Mouse (Mus musculus) embryonic facial prominence, embryonic 15.5 days (tissue): ENCODE data around the gene Nptn. TPM values are rescaled to one million over a fixed set of nuclear protein-coding genes. Genes with fewer than 3 reads are reported as not detected.

ENCODE experiments used
- ATAC-seq: fragments of 200-750 bp; cut with Nextera tagmentation; 2 replicates; pipeline ENCODE4 v1.8.0; 2017; ENCODE audit warnings: low read depth, moderate TSS enrichment; ENCODE audit not compliant: insufficient number of reproducible peaks, low FRiP score, low TSS enrichment
- H3K27ac ChIP-seq: fragments of 300-500 bp; sonication (generic); replicated peaks from 2 replicates; pipeline ENCODE4 v1.5.1; 2015; ENCODE audit warnings: mild to moderate bottlenecking, inconsistent platforms
- H3K27me3 ChIP-seq: fragments of 300-500 bp; sonication (generic); 2 replicates; pipeline ENCODE4 v1.6.1; 2015; ENCODE audit warnings: inconsistent platforms
- H3K36me3 ChIP-seq: fragments of 300-500 bp; sonication (generic); 2 replicates; pipeline ENCODE4 v1.6.1; 2015; ENCODE audit warnings: mild to moderate bottlenecking, inconsistent platforms
- H3K4me1 ChIP-seq: fragments of 300-500 bp; sonication (generic); 2 replicates; pipeline ENCODE4 v1.6.1; 2015; ENCODE audit warnings: inconsistent platforms
- H3K4me2 ChIP-seq: fragments of 300-500 bp; sonication (generic); replicated peaks from 2 replicates; pipeline ENCODE4 v1.6.1; 2015; ENCODE audit warnings: mild to moderate bottlenecking, inconsistent platforms
- H3K4me3 ChIP-seq: fragments of 300-500 bp; sonication (generic); replicated peaks from 2 replicates; pipeline ENCODE4 v1.5.1; 2015; ENCODE audit warnings: mild to moderate bottlenecking, inconsistent platforms
- H3K9ac ChIP-seq: fragments of 300-500 bp; sonication (generic); 2 replicates; pipeline ENCODE4 v1.6.1; 2015; ENCODE audit warnings: inconsistent platforms
- H3K9me3 ChIP-seq: fragments of 300-500 bp; sonication (generic); replicated peaks from 2 replicates; pipeline ENCODE4 v1.6.1; 2016; ENCODE audit warnings: inconsistent platforms
- WGBS: fragments of 180-500 bp; shearing (Covaris S2); methylation state at CpG from one replicate; pipeline ENCODE4 v1.1.7; 2015; 5-methylcytosine and 5-hydroxymethylcytosine counted together
- polyA plus RNA-seq: library from polyadenylated mRNA; unstranded; fragments of >200 nt; fragmentation: Nextera tagmentation; extraction: Ambion mirVana; gene quantifications from 2 replicates; pipeline ENCODE4 v1.2.1, GENCODE M21; 2015

Gene Nptn
- polyA plus RNA-seq, 1 experiment from 2014 or later: 123 TPM

- WGBS: 30% methylated on average over 4 of the region's 4 CpGs
Measured at GRCm38 (mm10) chr9:58672474-58672873, 90.4 kb downstream of the Nptn start.

GRCm38 (mm10) chr9:58674736-58675135, 92.7 kb downstream of the Nptn start:
- H3K27me3 ChIP-seq: no peaks in the 10 kb centered on the region
- H3K27ac ChIP-seq: no peak overlapping the region
- no peak overlapping the region for H3K9ac ChIP-seq
- H3K36me3 ChIP-seq: no peaks in the 10 kb centered on the region
- 0 out of 2 replicates have a peak, but pooled peaks cover 7% of the 10 kb centered on the region for H3K4me1 ChIP-seq
- no peaks in the 10 kb centered on the region for H3K9me3 ChIP-seq
- no peak overlapping the region for H3K4me3 ChIP-seq
- 72% methylated on average over 11 of the region's 11 CpGs for WGBS
- H3K4me2 ChIP-seq: no peak overlapping the region
- ATAC-seq: no peak

More at GRCm38 (mm10) chr9:58672474-58672873, 90.4 kb downstream of the Nptn start:
- Histone ChIP-seq H3K27ac (no peak overlapping the region), H3K4me3 (no peak overlapping the region), H3K36me3 (no peaks in the 10 kb centered on the region), H3K9ac (no peak overlapping the region), H3K27me3 (no peaks in the 10 kb centered on the region), H3K4me2 (no peak overlapping the region), H3K9me3 (no peaks in the 10 kb centered on the region), H3K4me1 (0 out of 2 replicates have a peak, but pooled peaks cover 7% of the 10 kb centered on the region)
- no peak for ATAC-seq

- Histone ChIP-seq H3K4me3 (no peak overlapping the region), H3K36me3 (no peaks in the 10 kb centered on the region), H3K27me3 (no peaks in the 10 kb centered on the region), H3K9me3 (no peaks in the 10 kb centered on the region), H3K27ac (no peak overlapping the region), H3K4me1 (0 out of 2 replicates have a peak, but pooled peaks cover 7% of the 10 kb centered on the region), H3K4me2 (no peak overlapping the region), H3K9ac (no peak overlapping the region)
- no peak for ATAC-seq
- 66% methylated on average over 6 of the region's 6 CpGs for WGBS
Measured at GRCm38 (mm10) chr9:58675371-58675770, 93.3 kb downstream of the Nptn start.

GRCm38 (mm10) chr9:58681411-58681810, 99.4 kb downstream of the Nptn start:
- no peaks in the 10 kb centered on the region for H3K27me3 ChIP-seq
- ATAC-seq: no peak
- H3K36me3 ChIP-seq: no peaks in the 10 kb centered on the region
- no peak overlapping the region for H3K4me3 ChIP-seq
- no peaks in the 10 kb centered on the region for H3K4me1 ChIP-seq
- H3K9ac ChIP-seq: no peak overlapping the region
- no peak overlapping the region for H3K27ac ChIP-seq
- H3K4me2 ChIP-seq: no peak overlapping the region
- no peaks in the 10 kb centered on the region for H3K9me3 ChIP-seq
- WGBS: 56% methylated on average over 2 of the region's 2 CpGs

- Histone ChIP-seq H3K9ac (no peak overlapping the region), H3K4me2 (no peak overlapping the region), H3K27ac (no peak overlapping the region), H3K4me1 (no peaks in the 10 kb centered on the region), H3K9me3 (no peaks in the 10 kb centered on the region), H3K36me3 (no peaks in the 10 kb centered on the region), H3K27me3 (no peaks in the 10 kb centered on the region), H3K4me3 (no peak overlapping the region)
- ATAC-seq: no peak
- 70% methylated on average over 6 of the region's 6 CpGs for WGBS
Measured at GRCm38 (mm10) chr9:58682106-58682505, 100.1 kb downstream of the Nptn start.

- no peaks in the 10 kb centered on the region for H3K36me3 ChIP-seq
- no peak for ATAC-seq
Measured at GRCm38 (mm10) chr9:58683372-58683771, 101.3 kb downstream of the Nptn start.

GRCm38 (mm10) chr9:58685290-58685689, 103.2 kb downstream of the Nptn start:
- H3K4me2 ChIP-seq: no peak overlapping the region
- H3K27me3 ChIP-seq: no peaks in the 10 kb centered on the region
- H3K27ac ChIP-seq: no peak overlapping the region
- no peak overlapping the region for H3K9ac ChIP-seq
- 79% methylated on average over 10 of the region's 10 CpGs for WGBS
- H3K36me3 ChIP-seq: no peaks in the 10 kb centered on the region
- no peak for ATAC-seq
- no peaks in the 10 kb centered on the region for H3K4me1 ChIP-seq
- H3K4me3 ChIP-seq: no peak overlapping the region
- H3K9me3 ChIP-seq: no peaks in the 10 kb centered on the region

More at GRCm38 (mm10) chr9:58683372-58683771, 101.3 kb downstream of the Nptn start:
- Histone ChIP-seq H3K27me3 (no peaks in the 10 kb centered on the region), H3K27ac (no peak overlapping the region), H3K4me2 (no peak overlapping the region), H3K4me1 (no peaks in the 10 kb centered on the region), H3K9ac (no peak overlapping the region), H3K4me3 (no peak overlapping the region), H3K9me3 (no peaks in the 10 kb centered on the region)
- 50% methylated on average over 6 of the region's 6 CpGs for WGBS

GRCm38 (mm10) chr9:58688076-58688475, 106.0 kb downstream of the Nptn start:
- no peak for ATAC-seq

GRCm38 (mm10) chr9:58690701-58691100, 108.7 kb downstream of the Nptn start:
- no peaks in the 10 kb centered on the region for H3K36me3 ChIP-seq
- ATAC-seq: no peak
- no peak overlapping the region for H3K27ac ChIP-seq
- no peak overlapping the region for H3K9ac ChIP-seq
- no peak overlapping the region for H3K4me2 ChIP-seq
- H3K4me3 ChIP-seq: no peak overlapping the region
- no peaks in the 10 kb centered on the region for H3K4me1 ChIP-seq
- H3K27me3 ChIP-seq: no peaks in the 10 kb centered on the region
- WGBS: 69% methylated on average over 4 of the region's 4 CpGs
- H3K9me3 ChIP-seq: no peaks in the 10 kb centered on the region

More at GRCm38 (mm10) chr9:58688076-58688475, 106.0 kb downstream of the Nptn start:
- H3K27me3 ChIP-seq: no peaks in the 10 kb centered on the region
- H3K27ac ChIP-seq: no peak overlapping the region
- H3K4me2 ChIP-seq: no peak overlapping the region
- 72% methylated on average over 4 of the region's 4 CpGs for WGBS
- no peaks in the 10 kb centered on the region for H3K4me1 ChIP-seq
- no peaks in the 10 kb centered on the region for H3K36me3 ChIP-seq
- no peak overlapping the region for H3K9ac ChIP-seq
- no peaks in the 10 kb centered on the region for H3K9me3 ChIP-seq
- H3K4me3 ChIP-seq: no peak overlapping the region

GRCm38 (mm10) chr9:58691471-58691870, 109.4 kb downstream of the Nptn start:
- no peak for ATAC-seq

GRCm38 (mm10) chr9:58698486-58698885, 116.4 kb downstream of the Nptn start:
- H3K4me1 ChIP-seq: peaks cover 7% of the 10 kb centered on the region; the same call in 1 of the 2 replicates
- no peak overlapping the region for H3K4me2 ChIP-seq
- no peak overlapping the region for H3K4me3 ChIP-seq
- no peaks in the 10 kb centered on the region for H3K36me3 ChIP-seq
- WGBS: 92% methylated on average over 2 of the region's 2 CpGs
- no peak overlapping the region for H3K27ac ChIP-seq
- no peak overlapping the region for H3K9ac ChIP-seq
- ATAC-seq: no peak
- no peaks in the 10 kb centered on the region for H3K27me3 ChIP-seq
- H3K9me3 ChIP-seq: no peaks in the 10 kb centered on the region

More at GRCm38 (mm10) chr9:58691471-58691870, 109.4 kb downstream of the Nptn start:
- 85% methylated on average over 7 of the region's 7 CpGs for WGBS
- Histone ChIP-seq H3K4me2 (no peak overlapping the region), H3K9ac (no peak overlapping the region), H3K27ac (no peak overlapping the region), H3K27me3 (no peaks in the 10 kb centered on the region), H3K36me3 (no peaks in the 10 kb centered on the region), H3K4me3 (no peak overlapping the region), H3K4me1 (no peaks in the 10 kb centered on the region), H3K9me3 (no peaks in the 10 kb centered on the region)

- peaks cover 7% of the 10 kb centered on the region; the same call in 1 of the 2 replicates for H3K4me1 ChIP-seq
- H3K9me3 ChIP-seq: no peaks in the 10 kb centered on the region
- no peak overlapping the region for H3K4me3 ChIP-seq
- H3K36me3 ChIP-seq: no peaks in the 10 kb centered on the region
- no peak overlapping the region for H3K4me2 ChIP-seq
- 79% methylated on average over 2 of the region's 2 CpGs for WGBS
- H3K27me3 ChIP-seq: no peaks in the 10 kb centered on the region
- ATAC-seq: no peak
- no peak overlapping the region for H3K9ac ChIP-seq
- no peak overlapping the region for H3K27ac ChIP-seq
Measured at GRCm38 (mm10) chr9:58701751-58702150, 119.7 kb downstream of the Nptn start.
